Mouse (Mus musculus) liver, embryonic 11.5 days (tissue): Measurements from ENCODE around the gene Fam196b. TPM values are rescaled to one million over a fixed set of nuclear protein-coding genes. Genes with fewer than 3 reads are reported as not detected.

Source experiments
- ATAC-seq: fragments of 200-750 bp; cut with Nextera tagmentation; replicated peaks from 2 replicates; pipeline ENCODE4 v1.8.0; 2017; ENCODE audit warnings: moderate number of reproducible peaks, mild to moderate bottlenecking, moderate TSS enrichment, moderate library complexity; ENCODE audit not compliant: low FRiP score
- DNase-seq: peaks from one replicate; pipeline ENCODE4 v3.0.0-alpha.2; 2017; ENCODE audit warnings: low spot score
- H3K27ac ChIP-seq: fragments of 300-500 bp; sonication (generic); 2 replicates; pipeline ENCODE4 v1.5.1; 2014; ENCODE audit warnings: mild to moderate bottlenecking, low read depth, low read length, control low read depth
- H3K27me3 ChIP-seq: fragments of 300-500 bp; sonication (generic); replicated peaks from 2 replicates; pipeline ENCODE4 v1.6.1; 2014; ENCODE audit warnings: low read length, mixed read lengths; ENCODE audit not compliant: control insufficient read depth, insufficient read depth
- H3K36me3 ChIP-seq: fragments of 300-500 bp; sonication (generic); 2 replicates; pipeline ENCODE4 v1.6.1; 2014; ENCODE audit warnings: mild to moderate bottlenecking, low read length, moderate library complexity, mixed read lengths; ENCODE audit not compliant: control insufficient read depth, insufficient read depth
- H3K4me1 ChIP-seq: fragments of 300-500 bp; sonication (generic); replicated peaks from 2 replicates; pipeline ENCODE4 v1.6.1; 2014; ENCODE audit warnings: low read length, mixed read lengths; ENCODE audit not compliant: control insufficient read depth, insufficient read depth
- H3K4me2 ChIP-seq: fragments of 300-500 bp; sonication (generic); 2 replicates; pipeline ENCODE4 v1.6.1; 2014; ENCODE audit warnings: mild to moderate bottlenecking, control low read depth, moderate library complexity
- H3K4me3 ChIP-seq: fragments of 300-500 bp; sonication (generic); 2 replicates; pipeline ENCODE4 v1.5.1; 2014; ENCODE audit warnings: low read depth, low read length, control low read depth
- H3K9ac ChIP-seq: fragments of 300-500 bp; sonication (generic); 2 replicates; pipeline ENCODE4 v1.6.1; 2014; ENCODE audit warnings: low read depth, low read length, control low read depth
- H3K9me3 ChIP-seq: fragments of 300-500 bp; sonication (generic); 2 replicates; pipeline ENCODE4 v1.6.1; 2016; ENCODE audit warnings: low read length, inconsistent platforms, mixed read lengths; ENCODE audit not compliant: control insufficient read depth
- WGBS: fragments of 180-500 bp; shearing (Covaris S2); extraction: QIAGEN DNeasy Blood & Tissue Kit; methylation state at CpG from one replicate; pipeline ENCODE4 v1.1.7; 2014; 5-methylcytosine and 5-hydroxymethylcytosine counted together
- polyA plus RNA-seq: library from polyadenylated mRNA; unstranded; fragments of >200 nt; fragmentation: Nextera tagmentation; extraction: Ambion mirVana; gene quantifications from 2 replicates; pipeline ENCODE4 v1.2.1, GENCODE M21; 2014

Fam196b gene
- polyA plus RNA-seq, 1 experiment from 2014 or later: 0.27 TPM

GRCm38 (mm10) chr11:34384178-34384577, 69.6 kb downstream of the Fam196b start:
- Histone ChIP-seq H3K4me2 (no peak overlapping the region), H3K4me1 (no peaks in the 10 kb centered on the region), H3K27me3 (no peaks in the 10 kb centered on the region), H3K9ac (no peak overlapping the region), H3K9me3 (no peaks in the 10 kb centered on the region), H3K4me3 (no peak overlapping the region), H3K36me3 (no peaks in the 10 kb centered on the region), H3K27ac (no peak overlapping the region)
- WGBS: 45% methylated on average over 4 of the region's 4 CpGs
- ATAC-seq: no peak
- DNase-seq: no peak

- Histone ChIP-seq H3K27ac (no peak overlapping the region), H3K4me1 (no peaks in the 10 kb centered on the region), H3K9ac (no peak overlapping the region), H3K4me2 (no peak overlapping the region), H3K27me3 (no peaks in the 10 kb centered on the region), H3K4me3 (no peak overlapping the region), H3K9me3 (no peaks in the 10 kb centered on the region), H3K36me3 (no peaks in the 10 kb centered on the region)
- 78% methylated on average over 1 of the region's 1 CpGs for WGBS
- DNase-seq (no peak), ATAC-seq (no peak)
Observed at GRCm38 (mm10) chr11:34385001-34385688, 70.5 kb downstream of the Fam196b start.

- no peak overlapping the region for H3K4me2 ChIP-seq
- H3K27me3 ChIP-seq: no peaks in the 10 kb centered on the region
- WGBS: 67% methylated on average over 6 of the region's 6 CpGs
- H3K36me3 ChIP-seq: no peaks in the 10 kb centered on the region
- DNase-seq (no peak), ATAC-seq (no peak)
- H3K4me3 ChIP-seq: no peak overlapping the region
- no peak overlapping the region for H3K27ac ChIP-seq
- no peaks in the 10 kb centered on the region for H3K9me3 ChIP-seq
- no peaks in the 10 kb centered on the region for H3K4me1 ChIP-seq
- H3K9ac ChIP-seq: no peak overlapping the region
Observed at GRCm38 (mm10) chr11:34389261-34390116, 74.9 kb downstream of the Fam196b start.

- Histone ChIP-seq H3K4me2 (no peak overlapping the region), H3K4me3 (no peak overlapping the region), H3K27me3 (no peaks in the 10 kb centered on the region), H3K4me1 (no peaks in the 10 kb centered on the region), H3K36me3 (no peaks in the 10 kb centered on the region), H3K9ac (no peak overlapping the region), H3K27ac (no peak overlapping the region), H3K9me3 (no peaks in the 10 kb centered on the region)
- WGBS: 64% methylated on average over 4 of the region's 4 CpGs
- DNase-seq (no peak), ATAC-seq (no peak)
Observed at GRCm38 (mm10) chr11:34392105-34392504, 77.5 kb downstream of the Fam196b start.

GRCm38 (mm10) chr11:34395802-34396201, 81.2 kb downstream of the Fam196b start:
- Histone ChIP-seq H3K27me3 (no peaks in the 10 kb centered on the region), H3K4me1 (no peaks in the 10 kb centered on the region), H3K36me3 (no peaks in the 10 kb centered on the region), H3K9me3 (no peaks in the 10 kb centered on the region), H3K4me2 (no peak overlapping the region), H3K27ac (no peak overlapping the region), H3K4me3 (no peak overlapping the region), H3K9ac (no peak overlapping the region)
- 69% methylated on average over 3 of the region's 3 CpGs for WGBS
- ATAC-seq (no peak), DNase-seq (no peak)

GRCm38 (mm10) chr11:34397661-34398060, 83.0 kb downstream of the Fam196b start:
- 75% methylated on average over 5 of the region's 5 CpGs for WGBS
- Histone ChIP-seq H3K9me3 (no peaks in the 10 kb centered on the region), H3K4me3 (no peak overlapping the region), H3K36me3 (no peaks in the 10 kb centered on the region), H3K4me1 (no peaks in the 10 kb centered on the region), H3K9ac (no peak overlapping the region), H3K27me3 (no peaks in the 10 kb centered on the region), H3K27ac (no peak overlapping the region), H3K4me2 (no peak overlapping the region)
- no peak for DNase-seq
- ATAC-seq: no peak

GRCm38 (mm10) chr11:34398555-34398954, 83.9 kb downstream of the Fam196b start:
- DNase-seq: no peak
- no peaks in the 10 kb centered on the region for H3K27me3 ChIP-seq
- H3K4me3 ChIP-seq: no peak overlapping the region
- no peak overlapping the region for H3K4me2 ChIP-seq
- WGBS: 35% methylated on average over 2 of the region's 2 CpGs
- no peak overlapping the region for H3K9ac ChIP-seq
- H3K27ac ChIP-seq: no peak overlapping the region
- no peaks in the 10 kb centered on the region for H3K9me3 ChIP-seq
- H3K4me1 ChIP-seq: no peaks in the 10 kb centered on the region
- ATAC-seq: no peak
- no peaks in the 10 kb centered on the region for H3K36me3 ChIP-seq

- Histone ChIP-seq H3K4me2 (no peak overlapping the region), H3K27me3 (no peaks in the 10 kb centered on the region), H3K27ac (no peak overlapping the region), H3K4me1 (no peaks in the 10 kb centered on the region), H3K9me3 (no peaks in the 10 kb centered on the region), H3K36me3 (no peaks in the 10 kb centered on the region), H3K4me3 (no peak overlapping the region), H3K9ac (no peak overlapping the region)
- WGBS: 88% methylated on average over 8 of the region's 8 CpGs
- ATAC-seq (no peak), DNase-seq (no peak)
Observed at GRCm38 (mm10) chr11:34401343-34401742, 86.7 kb downstream of the Fam196b start.

- H3K4me3 ChIP-seq: no peak overlapping the region
- no peak overlapping the region for H3K27ac ChIP-seq
- no peaks in the 10 kb centered on the region for H3K27me3 ChIP-seq
- H3K9me3 ChIP-seq: no peaks in the 10 kb centered on the region
- WGBS: 89% methylated on average over 1 of the region's 1 CpGs
- DNase-seq (no peak), ATAC-seq (no peak)
- H3K4me2 ChIP-seq: no peak overlapping the region
- H3K36me3 ChIP-seq: no peaks in the 10 kb centered on the region
- no peaks in the 10 kb centered on the region for H3K4me1 ChIP-seq
- no peak overlapping the region for H3K9ac ChIP-seq
Observed at GRCm38 (mm10) chr11:34405311-34405710, 90.7 kb downstream of the Fam196b start.
